Mouse (Mus musculus) myocyte (in vitro differentiated cells): ENCODE measurements at regions not wholly inside any gene's neighbourhood (a gene's known extent, or its start where the extent isn't known, plus 50 kb on each side); places are given as distances from the start of the nearest gene placed in this dataset.

Experiments used
- CEBPB ChIP-seq: IDR thresholded peaks from 2 replicates; pipeline ENCODE4 v1.6.1; 2011; ENCODE audit warnings: mild to moderate bottlenecking, moderate library complexity; ENCODE audit not compliant: poor library complexity, insufficient read depth, severe bottlenecking
- E2F4 ChIP-seq: IDR thresholded peaks from one replicate; pipeline ENCODE4 v1.6.1; 2011; ENCODE audit warnings: mild to moderate bottlenecking, control low read depth, moderate library complexity; ENCODE audit not compliant: insufficient read depth
- MAX ChIP-seq: IDR thresholded peaks from one replicate; pipeline ENCODE4 v1.6.1; 2011; ENCODE audit warnings: low read depth, mild to moderate bottlenecking, control low read depth
- MYOD1 ChIP-seq, 3 experiments: IDR thresholded peaks; one replicate each; pipeline ENCODE4 v1.6.1; 2011; ENCODE audit warnings: control low read depth in 2 of 3, low read depth in 2 of 3, mild to moderate bottlenecking in 2 of 3, moderate library complexity in 1 of 3; ENCODE audit not compliant: insufficient read length in 2 of 3, control insufficient read depth in 1 of 3
- MYOG ChIP-seq, 3 experiments: IDR thresholded peaks; one replicate each; pipeline ENCODE4 v1.6.1; 2011; ENCODE audit warnings: control low read depth in 2 of 3, low read depth in 2 of 3, mild to moderate bottlenecking in 2 of 3; ENCODE audit not compliant: insufficient read length in 2 of 3, control insufficient read depth in 1 of 3, insufficient read depth in 1 of 3
- POLR2A ChIP-seq: IDR thresholded peaks from one replicate; pipeline ENCODE4 v1.6.1; 2011; ENCODE audit warnings: low read depth, mild to moderate bottlenecking, control low read depth, moderate library complexity; ENCODE audit not compliant: insufficient read length
- POLR2AphosphoS2 ChIP-seq: IDR thresholded peaks from one replicate; pipeline ENCODE4 v1.6.1; 2011; ENCODE audit warnings: low read depth, control low read depth; ENCODE audit not compliant: insufficient read length
- REST ChIP-seq: IDR thresholded peaks from one replicate; pipeline ENCODE4 v1.6.1; 2011; ENCODE audit warnings: mild to moderate bottlenecking, control low read depth, moderate library complexity; ENCODE audit not compliant: insufficient read depth, insufficient read length
- SRF ChIP-seq: IDR thresholded peaks from one replicate; pipeline ENCODE4 v1.6.1; 2011; ENCODE audit warnings: low read depth; ENCODE audit not compliant: control insufficient read depth, insufficient read length
- TCF12 ChIP-seq: IDR thresholded peaks from one replicate; pipeline ENCODE4 v1.6.1; 2011; ENCODE audit warnings: mild to moderate bottlenecking, control low read depth; ENCODE audit not compliant: poor library complexity, insufficient read depth, severe bottlenecking
- TCF3 ChIP-seq: IDR thresholded peaks from one replicate; pipeline ENCODE4 v1.6.1; 2011; ENCODE audit warnings: low read depth, control low read depth; ENCODE audit not compliant: insufficient read length
- USF1 ChIP-seq: IDR thresholded peaks from one replicate; pipeline ENCODE4 v1.6.1; 2011; ENCODE audit warnings: low read depth, mild to moderate bottlenecking, control low read depth, moderate library complexity

DNA sequence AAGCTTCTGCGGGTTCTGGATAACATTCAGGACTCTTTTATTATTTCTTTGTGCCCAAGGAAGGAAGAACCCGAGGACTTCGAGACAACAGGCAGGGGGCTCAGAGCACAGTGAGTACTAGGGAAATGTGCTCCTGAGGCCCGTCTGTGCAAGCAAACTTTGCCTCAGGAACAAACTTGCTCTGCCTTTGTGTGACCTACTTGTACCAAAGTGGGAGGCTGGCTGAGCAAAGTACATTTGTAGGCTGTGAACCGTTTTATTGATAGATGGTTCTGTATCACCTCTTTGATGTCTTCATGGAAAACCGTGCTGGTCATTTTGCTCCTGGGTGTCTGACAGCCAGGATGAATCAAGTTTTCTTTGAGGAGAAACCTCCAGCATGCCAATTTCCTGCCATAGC lies 169.5 kb upstream of the Nr2f2 start:
- TF ChIP-seq POLR2AphosphoS2 = no peak
- no peak for TF ChIP-seq POLR2A
- no peak for TF ChIP-seq E2F4
- TF ChIP-seq MAX = no peak
- no peak for TF ChIP-seq TCF3
- TF ChIP-seq MYOD1 (IDR thresholded peaks at IDR 0.05; ENCODE audit: control insufficient read depth in 1 of 3, insufficient read length in 2 of 3, low read depth in 2 of 3) = no peak
- no peak for TF ChIP-seq REST
- no peak for TF ChIP-seq USF1
- no peak for TF ChIP-seq CEBPB
- TF ChIP-seq SRF = no peak
- no peak for TF ChIP-seq MYOG (IDR thresholded peaks at IDR 0.05; ENCODE audit: control insufficient read depth in 1 of 3, insufficient read depth in 1 of 3, insufficient read length in 2 of 3, low read depth in 2 of 3)
- TF ChIP-seq TCF12 = no peak
